Mouse (Mus musculus): ENCODE measurements at regions not wholly inside any gene's neighbourhood (a gene's known extent, or its start where the extent isn't known, plus 50 kb on each side); places are given as distances from the start of the nearest gene placed in this dataset.

DNA sequence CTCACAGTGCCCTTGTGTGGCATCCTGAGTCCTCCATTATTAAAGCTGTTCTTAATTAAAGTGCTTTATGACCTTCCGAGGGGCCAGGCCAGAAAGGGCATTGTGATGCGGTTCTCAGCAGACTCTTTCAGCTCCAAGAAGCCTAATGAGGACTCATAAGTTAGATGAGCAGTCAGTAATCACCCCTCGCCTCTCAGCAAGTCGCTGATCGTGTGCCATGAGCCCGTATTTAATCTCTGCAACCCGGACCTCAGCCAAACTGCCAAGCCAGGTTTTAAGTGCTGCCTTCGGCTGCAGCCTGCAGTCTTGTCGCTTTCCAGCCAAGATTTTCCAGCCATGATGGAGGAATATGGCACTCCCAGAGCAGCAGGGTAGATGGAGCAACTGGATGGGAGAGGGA is 56.1 kb upstream of the Rbfox1 start:
- DNase-seq (ENCODE audit: extremely low spot score), result no peak

DNA sequence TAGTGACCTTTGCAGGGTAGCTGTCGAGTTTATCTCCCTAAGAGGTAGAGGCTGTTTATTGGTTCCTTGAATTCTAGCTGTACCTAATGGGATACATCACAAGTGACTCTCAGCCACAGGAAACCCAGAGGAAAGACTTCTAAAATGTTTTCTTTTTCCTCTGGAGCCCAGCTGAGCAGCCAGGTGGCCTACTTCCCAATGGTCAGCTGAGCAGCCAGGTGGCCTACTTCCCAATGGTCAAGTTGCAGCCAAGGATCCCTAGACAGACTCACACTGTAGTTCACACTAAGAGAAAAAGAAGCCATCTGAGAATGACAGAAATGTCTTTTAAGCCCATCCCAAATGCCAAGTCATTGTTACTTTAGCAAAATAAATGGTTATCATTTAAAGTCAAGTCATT is 61.8 kb upstream of the Rbfox1 start:
- no peak for DNase-seq (ENCODE audit: extremely low spot score)

DNA sequence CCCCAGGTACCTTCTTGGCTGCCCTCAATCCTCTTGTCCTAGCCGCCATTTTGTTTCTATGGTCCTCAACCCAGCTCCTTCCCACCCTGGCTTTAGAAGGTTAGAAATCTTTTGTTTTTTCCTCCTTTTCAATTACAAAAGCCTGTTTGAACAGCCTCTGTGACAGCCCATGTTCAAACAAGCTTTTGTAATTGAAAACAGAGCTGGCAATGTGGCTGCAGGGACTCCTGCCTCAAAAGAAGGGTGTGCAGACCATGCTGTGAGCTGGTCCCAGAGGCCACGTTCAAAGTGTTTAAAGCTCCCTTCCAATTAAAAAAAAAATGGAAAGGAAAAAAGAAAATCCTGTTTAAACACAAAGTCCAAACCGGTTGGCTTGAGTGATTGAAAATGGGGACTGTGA is 68.0 kb upstream of the Rbfox1 start:
- DNase-seq (ENCODE audit: extremely low spot score), result no peak

DNA sequence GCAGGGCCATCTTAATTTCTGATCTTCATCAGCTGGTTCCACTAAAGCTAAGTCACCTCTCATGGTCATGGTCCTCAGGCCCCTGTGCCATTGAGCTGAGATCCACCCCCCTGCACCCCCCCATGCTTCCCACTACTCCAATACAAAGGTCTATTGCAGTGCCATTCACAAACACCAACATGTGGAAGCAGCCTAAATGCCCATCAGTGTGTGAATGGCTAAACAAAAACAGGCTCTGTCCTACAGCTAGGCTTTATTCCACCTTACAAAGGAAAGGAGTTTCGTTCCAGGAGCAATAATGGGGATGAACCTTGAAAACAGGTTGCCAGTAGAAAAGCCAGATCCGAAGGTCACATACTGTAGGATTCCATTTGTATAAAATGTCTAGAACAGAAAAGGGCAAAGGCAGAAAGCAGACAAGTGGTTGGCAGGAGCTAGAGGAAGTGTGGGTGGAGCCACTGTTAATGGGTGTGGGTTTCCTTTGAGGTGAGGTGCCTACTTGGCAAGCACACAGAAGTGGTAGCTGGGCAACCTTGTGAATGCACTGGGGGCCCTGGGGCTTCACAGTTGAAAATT is 72.8 kb upstream of the Rbfox1 start:
- DNase-seq (ENCODE audit: extremely low spot score), result no peak

DNA sequence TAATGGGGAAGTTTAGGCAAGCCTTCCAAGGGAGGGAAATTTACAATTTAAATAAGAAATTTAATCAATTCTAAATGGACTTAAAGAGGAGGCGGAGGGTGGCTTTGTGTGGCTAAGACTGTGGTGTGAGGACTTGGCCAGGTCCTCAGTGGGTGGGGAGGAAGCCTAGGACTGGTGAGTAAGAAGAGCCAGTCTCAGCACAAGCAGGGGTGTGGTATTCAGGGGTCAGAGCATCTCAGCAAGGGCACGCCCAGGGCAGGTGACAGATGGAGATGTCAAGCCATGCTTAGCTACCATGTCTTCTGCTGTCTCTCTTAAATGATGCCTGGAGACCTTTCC is 73.5 kb upstream of the Rbfox1 start:
- DNase-seq (ENCODE audit: extremely low spot score), result no peak

DNA sequence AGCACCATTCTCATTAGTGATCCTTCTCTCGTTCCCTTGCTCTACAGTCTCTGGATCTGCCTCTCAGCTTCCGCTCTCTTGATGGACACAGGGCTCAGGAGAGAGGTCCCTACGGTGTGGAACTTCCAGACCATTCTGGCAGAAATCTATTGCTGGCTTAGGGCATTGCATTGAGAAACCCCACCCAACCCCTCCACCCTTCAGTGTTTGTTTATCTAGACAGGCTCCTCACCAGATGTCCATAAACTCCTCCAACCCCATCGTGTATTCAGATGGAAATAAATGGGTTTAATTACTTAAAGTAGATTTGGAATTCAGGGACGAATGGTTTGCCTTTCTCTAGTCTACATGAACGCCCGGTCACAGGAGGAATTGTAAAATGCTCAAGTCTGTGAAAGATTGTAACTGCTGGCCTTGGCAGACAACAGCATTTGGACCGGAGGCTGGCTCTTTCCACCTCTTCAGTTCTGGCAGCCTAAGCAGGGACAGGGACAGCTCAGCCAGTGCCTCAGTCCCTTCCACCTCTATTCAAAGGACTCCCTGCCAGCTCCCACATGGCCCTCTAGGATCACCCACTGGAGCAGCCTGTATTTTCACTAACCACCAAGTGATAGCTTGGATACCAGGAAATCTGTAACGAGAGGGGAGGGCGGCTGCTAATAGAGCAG is 74.0 kb upstream of the Rbfox1 start:
- no peak for DNase-seq (ENCODE audit: extremely low spot score)

DNA sequence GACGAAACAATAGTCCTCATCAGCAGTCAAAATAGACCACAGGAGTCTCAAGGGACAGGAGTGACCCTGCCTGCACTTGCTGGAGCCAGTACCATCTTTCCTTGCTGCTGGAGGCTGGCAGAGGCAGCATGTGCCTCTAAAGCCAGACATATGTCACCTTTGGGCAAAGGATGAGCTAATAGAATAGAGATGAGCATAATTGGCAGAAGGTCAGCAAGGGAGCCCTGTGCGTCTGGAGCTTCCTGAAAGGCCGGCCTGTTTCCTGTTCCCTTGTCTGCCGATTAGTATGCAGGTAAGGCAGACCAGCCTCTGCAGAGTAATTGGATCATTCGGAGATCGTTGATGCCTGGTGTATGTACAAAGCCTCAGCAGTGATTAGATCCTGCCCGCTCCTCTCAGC is 87.0 kb upstream of the Rbfox1 start:
- DNase-seq (ENCODE audit: extremely low spot score), result no peak

DNA sequence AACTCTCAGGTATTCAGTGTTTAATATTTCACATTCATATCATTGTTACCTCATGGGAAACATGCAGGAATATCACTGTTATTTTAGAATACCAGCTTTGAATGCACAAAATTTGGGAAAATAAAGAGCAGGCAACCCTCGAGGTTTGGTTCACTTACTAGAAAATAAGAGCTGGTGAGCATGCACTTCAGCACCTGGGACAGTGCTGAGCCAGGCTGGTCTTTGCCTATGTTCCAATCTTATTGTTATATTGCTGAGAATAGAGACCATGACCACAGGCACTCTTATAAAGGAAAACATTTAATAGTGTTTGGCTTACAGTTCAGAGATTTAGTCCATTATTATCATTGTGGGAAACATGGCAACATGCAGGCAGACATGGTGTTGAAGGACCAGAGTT is 92.9 kb upstream of the Rbfox1 start:
- peak; percentile 10 for DNase-seq (ENCODE audit: extremely low spot score)

DNA sequence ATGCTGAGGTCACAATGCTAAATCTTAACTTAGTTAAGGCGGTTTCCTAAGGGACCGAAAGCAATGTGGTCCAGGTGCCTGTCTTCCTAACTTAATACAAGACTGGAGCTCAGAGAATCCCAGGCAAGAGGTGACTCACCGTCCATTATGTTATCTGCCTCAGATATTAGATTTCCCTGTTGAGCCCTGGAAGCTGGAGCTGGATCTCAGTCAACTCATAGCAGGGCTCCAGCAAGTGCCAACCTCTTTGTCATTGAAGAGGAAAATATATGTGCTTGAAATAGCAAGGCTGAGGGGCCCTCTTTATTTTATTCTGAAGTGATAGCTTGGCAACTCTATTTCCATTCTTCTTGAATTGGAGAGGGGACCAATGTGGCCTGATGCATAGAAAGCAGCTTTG is 95.0 kb upstream of the Rbfox1 start:
- DNase-seq (ENCODE audit: extremely low spot score), result no peak

DNA sequence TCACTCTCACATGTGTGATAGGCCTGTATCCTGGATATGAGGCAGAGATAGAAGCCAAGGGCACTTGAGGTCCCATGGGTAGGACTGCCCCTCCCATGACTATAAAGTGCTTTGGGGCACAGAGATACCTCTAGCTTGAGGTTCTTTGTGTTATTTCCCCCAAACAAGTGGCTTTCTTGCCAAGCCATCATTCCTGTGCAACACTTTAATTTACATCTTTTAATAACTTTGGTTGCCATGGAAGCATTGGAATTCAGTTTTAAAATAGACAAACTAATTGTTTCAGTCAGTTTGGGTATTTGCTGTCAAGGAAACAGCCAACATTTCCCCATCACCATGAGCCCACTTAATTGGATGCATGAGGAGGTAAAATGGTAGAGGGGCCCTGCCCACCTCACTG is 97.9 kb upstream of the Rbfox1 start:
- DNase-seq (ENCODE audit: extremely low spot score), result no peak

DNA sequence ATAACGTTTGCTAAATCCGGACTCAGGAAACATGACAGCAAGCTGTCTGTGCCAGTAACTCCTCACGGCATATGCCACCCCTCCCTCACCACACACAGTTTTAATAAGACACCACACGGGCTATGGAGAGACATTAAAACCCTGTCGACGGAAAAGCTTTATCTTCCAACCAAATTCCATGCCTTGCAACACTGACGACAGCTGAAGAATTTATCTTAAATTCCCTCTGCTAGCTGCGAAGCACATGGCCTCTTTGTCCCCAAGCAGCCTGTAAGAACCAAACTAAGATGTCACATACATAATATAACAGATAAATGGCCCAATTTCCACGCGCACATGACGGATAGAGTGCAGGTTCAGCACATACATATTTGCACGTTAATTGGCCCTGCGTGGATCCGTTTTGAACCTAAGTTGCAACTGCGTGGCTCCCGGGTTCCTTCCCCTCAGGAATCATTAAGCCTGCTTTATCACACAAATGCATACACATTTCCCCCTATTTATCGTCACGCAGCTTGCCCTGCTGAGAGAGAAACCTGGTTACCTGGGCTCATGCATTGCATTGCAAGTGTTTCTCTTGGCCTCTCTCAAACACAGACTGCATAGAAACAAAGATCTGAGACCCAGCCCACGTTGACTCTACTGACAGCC is 118.3 kb upstream of the Rbfox1 start:
- DNase-seq (ENCODE audit: extremely low spot score), result no peak

DNA sequence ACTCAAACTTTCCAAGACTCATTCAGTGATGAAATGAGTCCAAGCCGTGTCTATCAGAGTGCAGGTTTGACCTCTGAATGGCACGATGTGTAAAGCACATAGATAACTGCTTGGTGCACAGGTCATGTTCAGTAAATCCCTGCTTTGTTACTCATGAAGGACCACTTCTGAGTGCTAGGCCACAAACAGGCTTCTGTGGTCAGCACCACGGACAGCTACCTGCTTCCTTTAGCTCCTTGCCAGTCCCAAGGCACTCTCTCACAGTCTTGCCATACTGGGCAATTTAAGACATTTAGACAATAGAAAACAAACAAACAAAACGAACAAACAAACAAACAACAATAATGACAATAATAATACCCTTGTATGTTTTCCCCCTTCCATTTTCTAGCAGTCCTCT is 120.0 kb upstream of the Rbfox1 start:
- peak; percentile 48 for DNase-seq (ENCODE audit: extremely low spot score)

DNA sequence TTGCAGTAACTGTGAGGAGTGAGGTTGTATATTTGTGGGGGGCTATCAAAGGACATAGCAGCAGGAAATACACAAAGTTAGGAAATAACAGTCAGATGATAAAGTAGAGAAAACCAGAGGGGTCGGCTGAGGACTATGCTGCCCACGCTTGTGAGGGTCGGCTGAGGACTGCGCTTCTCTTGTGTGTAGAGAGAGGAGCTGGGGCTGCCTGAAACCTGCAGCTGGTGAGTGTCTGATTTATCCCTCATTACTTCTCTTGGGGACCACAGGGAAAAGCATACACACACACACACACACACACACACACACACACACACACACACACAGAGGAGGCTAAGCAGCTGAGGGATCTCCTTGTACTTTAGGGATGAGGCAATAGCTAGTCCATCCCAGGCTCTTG is 124.3 kb upstream of the Rbfox1 start:
- no peak for DNase-seq (ENCODE audit: extremely low spot score)

DNA sequence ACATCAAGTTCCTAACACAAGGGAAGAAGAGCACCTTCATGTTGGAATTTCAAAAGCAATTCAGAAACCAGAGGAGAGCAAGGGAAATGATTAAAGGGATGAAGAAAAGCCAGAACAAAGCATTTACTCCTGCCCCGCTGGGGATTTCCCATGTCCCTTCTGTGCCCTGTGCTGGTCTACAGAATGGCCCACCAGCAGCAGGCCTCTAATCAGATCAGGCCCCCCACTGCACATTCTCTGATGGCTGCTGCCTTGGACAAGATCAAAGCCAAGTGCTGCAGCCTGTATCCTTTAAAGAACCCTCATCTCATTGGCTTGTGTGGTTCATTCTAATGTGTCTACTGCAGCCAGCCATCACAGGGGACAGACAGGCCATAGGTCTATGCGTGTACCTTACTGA is 126.1 kb upstream of the Rbfox1 start:
- no peak for DNase-seq (ENCODE audit: extremely low spot score)

DNA sequence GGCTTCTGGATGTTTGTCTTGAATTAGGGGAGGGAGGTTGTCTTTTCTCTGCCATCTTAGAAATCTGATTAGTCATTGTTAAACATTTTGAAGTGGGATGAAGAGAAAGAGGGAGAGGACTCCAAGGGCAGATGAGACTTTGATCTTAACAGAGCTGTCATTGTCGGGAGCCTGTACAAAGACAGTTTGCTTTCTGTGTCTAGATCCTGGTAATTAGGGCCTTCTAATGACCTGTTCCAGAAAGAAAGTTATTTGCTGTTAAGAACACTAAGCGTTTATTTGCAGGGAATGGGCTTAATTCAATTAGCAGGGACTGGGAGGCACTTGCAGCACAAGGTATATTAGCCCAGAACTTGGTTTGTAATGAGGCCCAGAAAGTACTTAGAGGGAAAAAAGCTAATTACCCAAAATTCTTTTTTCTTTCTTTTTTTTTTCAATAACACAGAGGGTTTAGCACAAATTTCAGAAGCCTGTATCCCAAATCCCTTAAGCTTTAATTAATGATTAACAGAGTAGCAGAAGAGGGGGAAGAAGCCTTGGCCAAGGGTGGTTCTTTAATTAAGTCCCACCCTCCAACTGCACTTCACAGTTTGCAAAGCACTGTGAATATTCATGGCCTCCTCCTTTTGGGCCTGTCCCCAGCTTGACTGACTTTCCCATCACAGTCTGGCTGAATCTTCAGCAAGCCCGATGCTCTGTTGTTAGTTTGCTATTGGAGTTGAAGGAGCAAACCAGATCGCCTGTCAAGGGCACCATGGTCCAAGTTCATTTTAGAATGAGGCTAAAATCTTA is 142.2 kb upstream of the Rbfox1 start:
- no peak for DNase-seq (ENCODE audit: extremely low spot score)

DNA sequence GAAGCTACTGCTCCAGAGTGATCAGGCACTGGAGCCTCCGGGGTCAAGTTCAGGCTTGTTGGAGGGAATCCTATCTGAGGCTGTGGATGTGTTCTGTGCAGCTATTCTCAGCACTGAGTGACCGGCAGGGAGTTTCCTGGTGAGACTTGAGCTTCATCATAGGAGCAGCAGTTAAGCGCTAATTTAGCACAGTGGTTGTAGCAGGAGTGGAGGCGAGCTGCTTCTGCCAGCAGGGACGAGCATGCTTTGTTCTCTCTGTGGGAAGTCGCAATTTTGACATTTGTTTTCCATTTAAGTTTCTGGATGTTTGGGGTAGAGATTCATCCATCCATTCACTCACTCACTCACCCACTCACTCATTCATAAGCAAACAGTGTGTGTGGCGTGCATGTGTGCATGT is 144.4 kb upstream of the Rbfox1 start:
- no peak for DNase-seq (ENCODE audit: extremely low spot score)

DNA sequence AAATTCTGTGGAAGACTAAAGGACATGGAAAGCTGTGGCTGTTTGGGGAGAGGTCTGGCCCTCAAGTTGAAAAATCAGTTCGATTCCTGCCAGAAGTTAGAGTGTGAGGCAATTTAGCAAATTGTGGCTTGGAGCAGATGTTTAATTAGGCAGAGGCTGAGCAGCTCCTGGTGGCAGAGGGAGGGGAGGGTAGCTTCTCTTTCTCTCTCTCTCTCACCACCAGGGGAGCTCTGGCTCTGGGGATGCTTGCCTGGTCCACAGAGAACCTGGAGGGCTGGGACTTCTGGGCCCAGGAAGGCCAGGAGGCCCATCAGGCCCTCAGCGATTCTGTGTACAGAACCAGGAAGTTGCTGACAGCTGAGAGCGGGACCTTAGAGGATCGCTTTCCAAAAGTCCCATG is 151.5 kb upstream of the Rbfox1 start:
- DNase-seq (ENCODE audit: extremely low spot score), result no peak

DNA sequence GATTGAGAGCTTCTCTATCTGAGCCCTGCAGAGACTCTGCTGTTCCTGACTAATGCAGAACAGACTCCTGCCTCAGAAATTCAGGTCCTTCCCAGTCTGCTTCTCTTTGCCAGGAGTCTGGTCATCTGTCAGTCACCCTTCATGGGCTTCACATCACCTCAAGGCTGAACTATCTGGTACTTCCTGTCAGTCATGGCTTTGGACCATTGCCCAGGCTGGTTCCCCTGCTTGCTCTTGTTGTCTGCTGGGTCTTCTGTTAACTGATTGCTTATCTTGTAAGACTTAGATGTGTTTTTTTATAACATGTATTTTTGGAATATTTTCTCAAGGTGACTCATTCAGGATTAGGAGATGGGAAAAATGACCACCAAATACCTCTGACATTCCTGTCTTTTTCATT is 162.6 kb upstream of the Rbfox1 start:
- no peak for DNase-seq (ENCODE audit: extremely low spot score)

DNA sequence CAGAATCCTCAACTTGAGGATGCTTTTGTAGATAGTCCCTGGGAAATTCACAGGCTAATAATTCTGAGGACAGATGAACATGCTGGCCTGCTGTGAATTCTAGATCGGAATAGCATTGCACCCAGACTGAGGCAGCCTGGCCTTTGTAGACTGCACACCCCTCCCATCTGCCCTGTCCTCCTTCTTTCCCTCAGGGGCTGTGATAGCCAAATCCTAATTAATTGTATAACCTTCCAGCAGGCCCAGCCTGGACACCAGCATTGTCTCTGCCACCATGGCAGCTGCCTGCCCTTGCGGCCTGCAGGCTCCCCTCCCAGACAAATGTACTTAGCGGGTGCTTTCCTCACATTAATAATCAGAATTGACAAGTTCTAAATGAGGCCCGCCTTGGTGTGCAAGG is 171.7 kb upstream of the Rbfox1 start:
- no peak for DNase-seq (ENCODE audit: extremely low spot score)

DNA sequence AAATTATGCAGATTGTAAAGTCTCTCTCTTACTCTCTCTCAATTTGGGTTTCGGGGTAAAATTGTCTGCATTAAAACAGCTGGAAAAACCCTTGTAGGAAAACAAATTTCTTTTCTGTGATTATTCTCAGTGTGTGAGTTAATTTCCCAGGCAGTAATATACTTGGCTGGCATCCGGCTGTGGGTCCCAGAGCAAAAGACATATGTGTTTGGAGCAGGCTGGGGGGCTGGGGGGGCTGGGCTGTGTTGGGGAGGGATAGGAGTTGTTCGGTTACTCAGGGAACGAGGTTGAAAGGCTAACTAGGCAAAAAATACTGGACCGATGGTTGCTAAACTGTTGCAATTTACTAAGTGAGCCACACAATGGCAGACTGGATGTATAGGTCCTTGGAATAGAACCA is 175.3 kb upstream of the Rbfox1 start:
- no peak for DNase-seq (ENCODE audit: extremely low spot score)

DNA sequence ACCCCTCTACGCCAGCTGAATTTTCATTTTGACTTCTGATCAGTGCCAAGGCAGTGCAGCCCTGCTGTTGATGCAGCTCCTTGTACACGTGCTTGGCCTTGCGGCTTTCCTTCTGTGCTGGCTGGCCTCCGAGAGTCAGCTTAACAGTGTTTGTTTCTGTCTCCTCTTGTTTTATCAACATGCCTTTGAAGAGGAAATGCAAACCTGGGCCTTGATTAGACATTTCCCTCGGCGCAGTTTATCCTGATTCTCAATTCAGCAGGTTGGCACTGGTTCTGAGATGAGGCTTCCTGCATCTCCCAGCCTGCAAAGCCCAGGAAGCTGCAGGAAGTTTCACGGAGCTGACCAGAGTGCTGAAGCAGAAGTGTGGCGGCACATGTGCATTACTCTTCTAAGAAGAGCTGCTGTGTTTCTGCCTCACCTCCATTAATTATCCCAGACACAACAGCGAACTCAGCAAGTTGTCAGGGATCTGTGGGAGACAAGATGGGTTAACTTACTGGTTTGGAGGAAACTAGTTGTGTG is 184.4 kb upstream of the Rbfox1 start:
- DNase-seq (ENCODE audit: extremely low spot score), result peak; percentile 50

DNA sequence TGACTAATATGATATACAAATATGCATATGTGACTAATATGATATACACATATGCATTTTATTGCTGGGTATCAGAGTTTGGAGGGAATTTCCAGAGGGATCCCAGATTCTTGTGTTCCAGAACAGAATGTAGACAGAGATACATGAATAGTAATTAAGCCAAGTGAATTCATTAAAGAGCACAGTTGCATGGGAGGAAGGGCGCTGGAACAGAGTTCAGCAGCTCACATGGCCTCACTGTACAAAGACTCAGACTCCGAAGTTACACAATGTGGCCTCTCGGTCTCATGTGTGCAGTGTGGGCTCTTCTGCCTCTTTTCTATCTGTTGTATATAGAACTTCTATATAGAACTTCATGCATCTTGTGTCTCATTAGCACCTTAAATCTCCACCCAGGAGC is 196.8 kb upstream of the Rbfox1 start:
- no peak for DNase-seq (ENCODE audit: extremely low spot score)
